Mouse (Mus musculus) MEL (cell line): ENCODE results near the gene Bahcc1. TPM values are rescaled to one million over a fixed set of nuclear protein-coding genes. Genes with fewer than 3 reads are reported as not detected.

ENCODE experiments used
- DNase-seq: peaks from one replicate; pipeline ENCODE4 v3.0.0; 2011; ENCODE audit warnings: low read depth, low spot score
- H3K27ac ChIP-seq: 2 replicates; pipeline ENCODE4 v1.5.1; 2012; ENCODE audit warnings: low read depth, mild to moderate bottlenecking, control low read depth, low read length, moderate library complexity; ENCODE audit not compliant: control insufficient read depth
- H3K27me3 ChIP-seq, 2 experiments: fragments of 150-350 bp in 1 of 2; sonication (generic) in 1 of 2; 2 replicates each; pipeline ENCODE4 v1.6.1; 2012; ENCODE audit warnings: low read length in 2 of 2, mild to moderate bottlenecking in 2 of 2, improper control_type of control experiment in 1 of 2, moderate library complexity in 1 of 2; ENCODE audit not compliant: insufficient read depth in 2 of 2, control insufficient read depth in 1 of 2
- H3K36me3 ChIP-seq, 2 experiments: 2 replicates each; pipeline ENCODE4 v1.6.1; 2012 to 2014; ENCODE audit warnings: low read length in 2 of 2, improper control_type of control experiment in 1 of 2, inconsistent platforms in 1 of 2, mild to moderate bottlenecking in 1 of 2; ENCODE audit not compliant: insufficient read depth in 2 of 2, control insufficient read depth in 1 of 2
- H3K4me1 ChIP-seq, 2 experiments: fragments of 150-350 bp in 1 of 2; sonication (generic) in 1 of 2; 2 replicates each; pipeline ENCODE4 v1.6.1; 2012; ENCODE audit warnings: low read length in 2 of 2, improper control_type of control experiment in 1 of 2, mild to moderate bottlenecking in 1 of 2; ENCODE audit not compliant: insufficient read depth in 2 of 2, control insufficient read depth in 1 of 2
- H3K4me3 ChIP-seq, 2 experiments: fragments of 150-350 bp in 1 of 2; sonication (generic) in 1 of 2; 2 replicates each; pipeline ENCODE4 v1.5.1; 2012; ENCODE audit warnings: low read depth in 2 of 2, low read length in 2 of 2, mild to moderate bottlenecking in 2 of 2, moderate library complexity in 2 of 2, control low read depth in 1 of 2, improper control_type of control experiment in 1 of 2; ENCODE audit not compliant: control insufficient read depth in 1 of 2, insufficient read depth in 1 of 2
- H3K79me2 ChIP-seq: 2 replicates; pipeline ENCODE4 v1.6.1; 2012; ENCODE audit warnings: mild to moderate bottlenecking, low read length, moderate library complexity; ENCODE audit not compliant: control insufficient read depth, poor library complexity, insufficient read depth
- H3K9ac ChIP-seq: 2 replicates; pipeline ENCODE4 v1.6.1; 2012; ENCODE audit warnings: low read depth, mild to moderate bottlenecking, control low read depth, low read length, moderate library complexity; ENCODE audit not compliant: control insufficient read depth, poor library complexity, severe bottlenecking
- H3K9me3 ChIP-seq: fragments of 150-350 bp; sonication (generic); replicated peaks from 2 replicates; pipeline ENCODE4 v1.6.1; 2012; ENCODE audit warnings: mild to moderate bottlenecking, low read length, improper control_type of control experiment, moderate library complexity; ENCODE audit not compliant: insufficient read depth
- E2F4 ChIP-seq: IDR thresholded peaks from 2 replicates; pipeline ENCODE4 v1.6.1; 2011; ENCODE audit warnings: low read depth, low read length, improper control_type of control experiment, borderline replicate concordance
- ELF1 ChIP-seq: IDR thresholded peaks from 2 replicates; pipeline ENCODE4 v1.6.1; 2014; ENCODE audit warnings: low read depth, mild to moderate bottlenecking, inconsistent platforms, low read length, improper control_type of control experiment, moderate library complexity
- MAFK ChIP-seq: IDR thresholded peaks from 2 replicates; pipeline ENCODE4 v1.6.1; 2011; ENCODE audit warnings: low read depth, mild to moderate bottlenecking, low read length, improper control_type of control experiment, borderline replicate concordance
- MAX ChIP-seq: IDR thresholded peaks from 2 replicates; pipeline ENCODE4 v1.6.1; 2011; ENCODE audit warnings: low read length, improper control_type of control experiment
- MEF2A ChIP-seq: IDR thresholded peaks from 2 replicates; pipeline ENCODE4 v1.6.1; 2014; ENCODE audit warnings: low read depth, mild to moderate bottlenecking, inconsistent platforms, low read length, improper control_type of control experiment; ENCODE audit not compliant: poor library complexity, insufficient replicate concordance, severe bottlenecking; ENCODE audit errors: extremely low read depth
- POLR2A ChIP-seq, 2 experiments: IDR thresholded peaks; 2 replicates each; pipeline ENCODE4 v1.6.1; 2011 to 2012; ENCODE audit warnings: low read length in 2 of 2, mild to moderate bottlenecking in 2 of 2, control low read depth in 1 of 2, improper control_type of control experiment in 1 of 2, low read depth in 1 of 2, moderate library complexity in 1 of 2; ENCODE audit not compliant: control insufficient read depth in 1 of 2, insufficient read depth in 1 of 2, poor library complexity in 1 of 2
- USF1 ChIP-seq: IDR thresholded peaks from 2 replicates; pipeline ENCODE4 v1.6.1; 2014; ENCODE audit warnings: low read depth, mild to moderate bottlenecking, inconsistent platforms, low read length, improper control_type of control experiment, moderate library complexity
- USF2 ChIP-seq, 2 experiments: IDR thresholded peaks; 2 replicates each; pipeline ENCODE4 v1.6.1; 2011 to 2012; ENCODE audit warnings: improper control_type of control experiment in 2 of 2, low read length in 2 of 2, borderline replicate concordance in 1 of 2, inconsistent platforms in 1 of 2, low read depth in 1 of 2, mild to moderate bottlenecking in 1 of 2; ENCODE audit not compliant: insufficient read depth in 1 of 2
- ZNF384 ChIP-seq: IDR thresholded peaks from 2 replicates; pipeline ENCODE4 v1.6.1; 2012; ENCODE audit warnings: low read depth, mild to moderate bottlenecking, inconsistent platforms, low read length, improper control_type of control experiment
- polyA plus RNA-seq, 2 experiments: library from polyadenylated mRNA; stranded (reverse) in 1 of 2; unstranded in 1 of 2; fragments of >175 nt in 1 of 2; fragments of >200 nt in 1 of 2; gene quantifications; 2 replicates each; pipeline versions ENCODE4 v1.2.1 to v1.2.4; 2012; ENCODE audit warnings: low replicate concordance in 2 of 2, low read depth in 1 of 2; ENCODE audit not compliant: insufficient read length in 2 of 2, insufficient read depth in 1 of 2, missing spikeins in 1 of 2
- total RNA-seq: library from RNA; depleted of rRNA; stranded (reverse); fragments of 300-350 nt; gene quantifications from 2 replicates; pipeline ENCODE4 v1.2.3, GENCODE M21; 2012

Bahcc1 gene
- total and polyA plus RNA-seq, 3 experiments: 0.04 to 0.26 TPM; not detected in 1

DNA sequence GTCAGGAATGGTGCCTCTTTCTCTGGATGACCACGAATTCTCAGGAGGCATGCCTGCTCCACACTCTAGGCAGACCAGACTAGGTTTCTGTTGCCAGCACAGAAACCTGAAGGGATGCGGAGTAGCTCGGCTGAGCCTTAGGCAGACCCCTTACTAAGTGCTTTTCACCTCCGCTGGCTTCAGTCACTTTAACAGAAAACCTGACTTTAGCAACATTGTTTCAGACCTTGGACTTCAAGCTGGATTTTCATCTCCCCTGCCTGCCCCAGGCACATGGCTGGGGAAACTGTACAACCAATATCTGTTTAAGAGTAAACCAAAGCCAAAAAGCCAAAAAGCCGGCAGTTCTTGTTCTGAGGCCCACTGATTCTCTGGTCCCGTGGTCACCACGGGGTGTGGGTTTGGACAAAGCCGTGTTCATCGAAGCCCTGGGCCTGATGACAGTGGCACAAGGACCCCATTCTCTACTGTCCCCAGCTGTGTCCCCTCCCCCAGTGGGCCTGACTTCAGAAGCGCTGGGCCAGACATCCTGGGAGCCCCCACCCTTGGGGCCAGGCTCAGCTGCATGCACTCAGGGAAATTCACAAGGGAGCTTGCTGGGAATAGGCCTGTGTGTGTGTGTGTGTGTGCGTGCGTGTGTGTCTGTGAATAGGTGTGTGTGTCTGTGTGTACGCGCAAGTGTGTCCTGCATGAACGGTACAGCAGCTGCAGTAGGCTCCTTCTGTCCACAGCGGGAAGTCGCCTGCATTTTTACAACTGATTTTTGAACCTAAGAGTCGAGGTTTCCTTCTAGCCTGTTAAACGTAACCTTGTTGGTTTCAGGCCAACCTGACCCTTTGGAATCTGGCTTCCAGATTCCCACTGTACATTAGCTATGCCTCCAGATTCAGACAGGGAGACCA, 8.9 kb upstream of the Bahcc1 start:
- H3K4me3 ChIP-seq: no peak overlapping the region
- H3K36me3 ChIP-seq: no peaks in the 10 kb centered on the region
- no peak overlapping the region for H3K9ac ChIP-seq
- no peak overlapping the region for H3K27ac ChIP-seq
- no peaks in the 10 kb centered on the region for H3K9me3 ChIP-seq
- no peaks in the 10 kb centered on the region for H3K79me2 ChIP-seq
- peaks cover 0 to 3% of the 10 kb centered on the region in 2 experiments; a peak in 1 of 4 replicates for H3K4me1 ChIP-seq
- no peak for DNase-seq
- TF ChIP-seq MAFK (no peak), USF2 (IDR thresholded peaks at IDR 0.05; ENCODE audit: borderline replicate concordance in 1 of 2, insufficient read depth in 1 of 2, low read depth in 1 of 2, low read length in 2 of 2) (no peak), ZNF384 (no peak), USF1 (no peak), POLR2A (IDR thresholded peaks at IDR 0.05; ENCODE audit: control insufficient read depth in 1 of 2, insufficient read depth in 1 of 2, low read depth in 1 of 2, low read length in 2 of 2, poor library complexity in 1 of 2) (no peak), MEF2A (no peak)
- peaks cover 8 to 14% of the 10 kb centered on the region in 2 experiments for H3K27me3 ChIP-seq

DNA sequence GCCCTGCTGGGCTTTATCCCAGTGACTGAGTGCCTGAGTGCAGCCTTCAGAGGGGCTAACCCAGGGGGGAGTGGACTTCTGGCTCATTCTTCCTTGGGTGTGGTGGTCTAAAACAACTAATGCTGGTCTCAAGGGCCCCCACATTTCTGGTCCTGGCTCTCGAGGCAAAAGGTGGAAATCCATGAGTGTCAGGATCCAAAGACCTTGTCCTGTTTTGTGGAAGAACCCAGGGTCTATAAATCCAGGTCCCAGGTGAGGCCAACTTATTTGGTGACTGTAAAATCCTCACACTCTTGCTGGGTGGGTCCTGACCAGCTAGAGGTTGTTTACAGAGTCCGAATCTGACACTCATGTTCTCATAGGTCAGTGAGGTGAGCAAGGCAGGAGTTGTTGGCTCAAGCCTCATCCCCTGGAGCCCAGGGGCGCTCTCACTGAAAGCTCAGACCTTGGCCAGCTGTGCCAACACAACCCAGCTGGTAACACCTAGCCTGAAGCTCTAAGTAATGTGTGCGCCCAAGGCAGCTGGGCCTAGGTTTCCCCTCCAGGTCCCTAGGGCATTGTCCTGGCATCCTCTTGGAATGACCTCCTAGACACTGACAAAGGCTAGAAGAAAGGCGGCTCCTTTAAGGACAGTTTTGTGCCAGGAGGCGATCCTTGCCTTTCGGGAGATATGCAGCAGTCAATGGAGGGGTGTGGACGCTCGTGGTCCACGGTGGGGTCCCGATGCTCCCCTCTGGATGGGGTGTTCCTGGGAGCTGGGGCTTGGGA, 8.1 kb upstream of the Bahcc1 start:
- Histone ChIP-seq H3K27ac (no peak overlapping the region), H3K9ac (no peak overlapping the region), H3K9me3 (no peaks in the 10 kb centered on the region), H3K4me1 (no peaks in the 10 kb centered on the region), H3K36me3 (no peaks in the 10 kb centered on the region), H3K79me2 (no peaks in the 10 kb centered on the region), H3K4me3 (no peak overlapping the region), H3K27me3 (peaks cover 8 to 16% of the 10 kb centered on the region in 2 experiments)
- no peak for DNase-seq
- TF ChIP-seq E2F4 (no peak), MAX (no peak), ELF1 (no peak)
